Mouse (Mus musculus) left cerebral cortex, postnatal 14 days (tissue): ENCODE data around the gene 4921501E09Rik. TPM values are rescaled to one million over a fixed set of nuclear protein-coding genes. Genes with fewer than 3 reads are reported as not detected.
"Not testable (repeated sequence)": the region's sequence is repeated elsewhere in the genome, so short reads cannot be mapped to it uniquely, and the experiment has no call there.

Experiments
- DNase-seq, 2 experiments: peaks; one replicate each; pipeline ENCODE4 v3.0.0; 2021 to 2022; ENCODE audit warnings: low spot score in 2 of 2, mixed read lengths in 1 of 2
- intact Hi-C: fragments of 180-260 bp; cut with DNase I; formaldehyde crosslinking; loops from one replicate; pipeline ENCODE4 v1.15.1; 2025
- long read RNA-seq, 2 experiments: library from polyadenylated mRNA; stranded (forward); transcript quantifications; one replicate each; pipeline ENCODE4 v2.0.0; 2021
- total RNA-seq, 2 experiments: library from RNA; stranded (reverse); gene quantifications; 2 replicates each; pipeline ENCODE4 v1.2.3; 2021

Gene 4921501E09Rik
- total RNA-seq, result not detected
- long read RNA-seq, experiment 1, result 0 reads
- long read RNA-seq, experiment 2, result 0 reads

GRCm38 (mm10) chr17:33067958-33068357, at the start of gene 4921501E09Rik:
TSS of gene 4921501E09Rik (minus strand) at chr17:33068058.
- intact Hi-C loops, result no loop called here
- DNase-seq, result no peak

DNA sequence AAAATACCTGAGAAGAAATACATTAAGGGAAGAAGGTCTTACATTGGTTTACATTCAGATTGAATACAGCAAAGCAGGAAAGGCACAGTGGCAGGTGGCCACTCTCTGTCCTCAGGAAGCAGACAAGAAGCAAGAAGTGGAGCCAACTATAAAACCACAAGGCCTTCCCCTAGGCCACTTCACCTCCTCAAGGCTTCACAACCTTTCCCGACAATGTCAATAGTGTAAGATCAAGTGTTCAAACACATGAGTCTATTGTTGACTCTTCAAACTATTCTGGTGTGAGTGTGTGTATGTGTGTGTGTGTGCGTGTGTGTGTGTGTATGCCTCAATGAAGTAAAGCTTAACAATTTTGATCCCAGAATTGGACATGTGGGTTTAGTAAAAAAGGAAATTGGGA, 29.5 kb upstream of the 4921501E09Rik start:
- intact Hi-C loops, result loop anchor here (10.0 kb wide), 1 partner anchor 287 kb away; no protein-coding TSS in a partner anchor
- no peak for DNase-seq

GRCm38 (mm10) chr17:33092391-33093193, 24.7 kb upstream of the 4921501E09Rik start:
- DNase-seq, result peak; percentile 82 to 84
- intact Hi-C loops, result loop anchor here (10.0 kb wide), 1 partner anchor 292 kb away; no protein-coding TSS in a partner anchor

GRCm38 (mm10) chr17:33091630-33092029, 23.8 kb upstream of the 4921501E09Rik start:
- intact Hi-C loops, result loop anchor here (10.0 kb wide), 1 partner anchor 293 kb away; no protein-coding TSS in a partner anchor
- DNase-seq, result no peak

- peak; percentile 91 to 93 for DNase-seq
- intact Hi-C loops, result no loop called here
Observed at GRCm38 (mm10) chr17:33089220-33089949, 21.5 kb upstream of the 4921501E09Rik start, which contains the start of gene Zfp563. TSS of gene Zfp563 (plus strand) at chr17:33089310.

DNA sequence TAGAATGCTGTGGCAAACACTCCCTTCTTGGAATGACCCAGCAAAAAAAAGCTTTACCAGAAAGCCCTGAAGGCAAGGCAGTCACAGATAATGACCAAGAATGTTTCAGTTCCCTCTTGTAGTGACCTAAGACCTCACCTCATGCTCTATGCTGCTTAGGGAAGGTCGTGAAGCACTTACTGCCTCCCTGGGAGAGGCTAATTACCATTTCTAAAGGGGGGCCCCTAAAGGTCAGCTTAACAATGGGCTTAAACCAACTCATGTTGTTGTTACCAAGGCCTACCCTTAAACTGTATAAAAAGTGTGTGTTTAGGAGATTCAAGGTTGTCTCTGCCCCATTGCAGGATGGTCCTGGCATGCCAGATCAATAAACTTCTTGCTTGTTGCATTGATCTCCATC, 4.9 kb downstream of the 4921501E09Rik start:
- intact Hi-C loops, result no loop called here
- no peak for DNase-seq

DNA sequence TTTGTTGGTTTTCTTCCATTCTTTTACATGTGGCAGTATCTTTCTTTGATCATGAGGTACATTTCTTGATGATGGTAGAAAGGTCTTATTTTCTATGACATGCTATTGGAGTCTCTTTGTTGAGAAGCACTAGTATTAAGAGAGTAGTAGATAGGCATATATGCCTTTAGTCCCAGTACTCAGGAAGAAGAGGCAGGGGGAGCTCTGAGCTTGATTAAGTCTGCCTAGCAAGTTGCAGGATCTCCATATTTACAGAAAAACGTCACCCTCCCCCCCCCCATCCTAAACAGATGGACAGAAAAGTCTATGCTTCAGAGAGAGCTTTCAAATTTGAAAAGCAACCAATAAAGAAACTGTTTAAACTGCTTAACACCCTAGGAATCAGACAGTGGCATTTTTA, 9.1 kb downstream of the 4921501E09Rik start:
- intact Hi-C loops, result no loop called here
- DNase-seq, result peak in 1 of 2 experiments; percentile 2

DNA sequence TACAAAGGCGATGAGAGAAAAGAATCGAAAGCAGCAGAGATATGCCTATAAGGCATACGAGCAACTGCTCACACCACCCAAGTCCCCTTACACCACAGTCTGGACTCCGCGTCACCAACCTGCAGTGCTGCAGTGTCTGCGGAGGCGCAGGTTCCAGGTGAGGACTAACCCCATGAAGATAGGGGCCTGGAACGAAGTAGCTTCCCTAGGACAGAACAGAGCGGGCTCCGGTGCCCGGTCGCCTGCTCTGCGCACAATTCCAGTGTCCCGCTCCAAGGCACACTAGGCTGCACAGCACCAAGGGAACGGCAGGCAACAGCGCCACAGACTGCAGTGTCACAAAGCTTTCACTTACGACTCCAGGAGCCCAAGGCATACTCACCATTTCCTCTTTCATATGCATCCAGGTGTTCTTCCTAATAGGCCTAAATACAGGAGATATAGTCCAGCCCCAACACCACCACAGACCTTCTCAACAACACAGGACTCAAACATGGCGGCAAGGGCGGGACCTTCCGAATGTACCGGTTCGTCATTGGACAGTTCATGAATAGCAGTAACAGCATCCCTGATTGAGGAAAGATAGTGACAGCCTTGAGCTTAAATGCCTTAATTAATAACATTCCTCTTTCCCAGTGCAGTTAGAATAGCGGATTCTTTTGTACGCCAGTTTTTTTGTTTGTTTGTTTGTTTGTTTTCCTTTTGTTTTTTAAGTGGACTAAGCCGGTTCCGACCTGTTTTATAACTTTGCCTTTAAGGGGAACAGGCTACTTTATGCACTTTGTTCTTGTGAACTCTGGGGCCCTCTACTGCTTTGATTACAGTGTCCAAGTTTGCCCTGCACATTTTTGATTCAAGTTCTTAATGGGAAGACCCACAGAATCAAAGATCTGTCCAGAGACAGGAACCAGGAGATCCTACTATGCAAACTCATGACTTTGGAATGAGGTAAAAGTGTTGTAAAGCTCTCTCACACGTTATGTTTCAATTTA, 34.7 kb downstream of the 4921501E09Rik start, which contains the start of gene Zfp763:
Gene Zfp763 (minus strand): TSS at position 503 of the 992 bp plus-strand sequence.
- intact Hi-C loops, result no loop called here
- peak; percentile 85 to 90 for DNase-seq

- no peak for DNase-seq
- intact Hi-C loops, result no loop called here
Observed at GRCm38 (mm10) chr17:33032376-33032775, 35.5 kb downstream of the 4921501E09Rik start.

GRCm38 (mm10) chr17:33020434-33020833, 47.4 kb downstream of the 4921501E09Rik start:
- intact Hi-C loops, result not testable (repeated sequence)

More at GRCm38 (mm10) chr17:33020434-33020833, 47.4 kb downstream of the 4921501E09Rik start:
- DNase-seq, result not testable (repeated sequence)

Other genes starting within 250 kb of the 4921501E09Rik start
- 10 to 100 TPM; 21.5 to 22.4 TPM for gene Zfp799, start 237.8 kb downstream of the 4921501E09Rik start, total RNA-seq
- 1 to 10 TPM; 8.0 to 8.3 TPM for gene Zfp870, start 176.4 kb downstream of the 4921501E09Rik start, total RNA-seq
- gene Cyp4f14, start 150.7 kb downstream of the 4921501E09Rik start, total RNA-seq, result 1 to 10 TPM; 3.3 to 3.4 TPM
- gene Cyp4f13, start 120.7 kb downstream of the 4921501E09Rik start, total RNA-seq, result 10 to 100 TPM; 13.3 to 15.1 TPM
- gene Zfp472, start 102.2 kb downstream of the 4921501E09Rik start, total RNA-seq, result 1 to 10 TPM; 3.1 to 3.4 TPM
- gene Zfp952, start 74.9 kb downstream of the 4921501E09Rik start, total RNA-seq, result 10 to 100 TPM; 13.6 to 14.6 TPM
- gene Zfp763, start 34.7 kb downstream of the 4921501E09Rik start, total RNA-seq, result 10 to 100 TPM; 15.8 to 17.6 TPM
- gene Zfp563, start 21.3 kb upstream of the 4921501E09Rik start, total RNA-seq, result 10 to 100 TPM; 15.6 to 16.5 TPM
- gene Morc2b, start 71.6 kb upstream of the 4921501E09Rik start, total RNA-seq, result 1 to 10 TPM; 1.5 to 1.6 TPM
- gene Olfr55, start 100.4 kb upstream of the 4921501E09Rik start, total RNA-seq, result not detected
- gene Olfr239, start 123.2 kb upstream of the 4921501E09Rik start, total RNA-seq, result not detected
- gene Olfr1564, start 153.6 kb upstream of the 4921501E09Rik start, total RNA-seq, result 1 to 10 TPM in 1 of 2 experiments, under 1 TPM in 1; 0.63 to 1.2 TPM
- gene Zfp955a, start 187.1 kb upstream of the 4921501E09Rik start, total RNA-seq, result 10 to 100 TPM; 12.2 to 12.6 TPM
- not detected for gene Olfr63, start 196.6 kb upstream of the 4921501E09Rik start, total RNA-seq
- gene Zfp955b, start 221.5 kb upstream of the 4921501E09Rik start, total RNA-seq, result 10 to 100 TPM; 26.1 to 26.5 TPM